Mouse (Mus musculus): ENCODE measurements around the gene Oas1d.
"Not testable (repeated sequence)": the region's sequence is repeated elsewhere in the genome, so short reads cannot be mapped to it uniquely, and the experiment has no call there.

Gene Oas1d

GRCm38 (mm10) chr5:120906791-120907733 is 7.3 kb upstream of the Oas1d start, which contains the start of gene Oas1a:
TSS of gene Oas1a (minus strand) at chr5:120907521.
- DNase-seq = not testable (repeated sequence)

DNA sequence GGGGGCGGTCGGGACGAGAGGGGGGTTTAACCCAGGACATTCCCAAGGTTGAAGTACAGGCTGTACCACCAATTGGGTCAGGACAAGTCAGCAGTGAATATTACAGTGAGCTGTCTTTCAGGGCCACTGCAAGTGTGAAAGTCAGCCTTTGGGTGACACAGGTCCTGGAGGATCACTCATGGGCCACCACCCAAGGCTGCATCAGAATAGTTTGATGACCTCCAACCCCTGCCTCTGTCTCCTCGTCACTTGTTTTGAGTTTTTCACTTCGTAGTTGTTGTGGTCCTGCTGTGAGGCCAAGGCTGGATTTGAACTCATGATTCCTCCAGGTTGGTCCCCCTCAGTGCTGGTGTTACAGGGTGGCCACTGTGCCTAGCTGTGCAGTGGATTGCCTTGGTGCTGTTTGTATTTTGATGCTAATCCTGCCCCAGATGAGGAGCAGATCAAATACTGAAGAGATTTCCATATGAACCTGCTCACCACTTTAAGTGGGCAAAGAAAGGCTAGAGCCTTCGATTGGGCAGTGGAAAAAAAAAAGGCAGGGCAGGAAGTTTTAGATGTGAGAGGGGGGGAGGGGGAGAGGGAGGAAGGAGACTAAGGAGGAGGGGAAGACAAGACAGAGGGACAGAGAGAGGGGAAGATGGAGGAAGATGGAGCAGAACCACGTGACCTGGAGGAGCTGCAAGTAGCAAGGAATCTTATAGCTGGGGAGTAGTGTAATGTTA is 6.0 kb upstream of the Oas1d start:
- DNase-seq = no peak

GRCm38 (mm10) chr5:120919156-120919935 is 5.0 kb downstream of the Oas1d start:
- not testable (repeated sequence) for DNase-seq

- DNase-seq = no peak
Observed at GRCm38 (mm10) chr5:120920296-120920695, 6.0 kb downstream of the Oas1d start.

DNA sequence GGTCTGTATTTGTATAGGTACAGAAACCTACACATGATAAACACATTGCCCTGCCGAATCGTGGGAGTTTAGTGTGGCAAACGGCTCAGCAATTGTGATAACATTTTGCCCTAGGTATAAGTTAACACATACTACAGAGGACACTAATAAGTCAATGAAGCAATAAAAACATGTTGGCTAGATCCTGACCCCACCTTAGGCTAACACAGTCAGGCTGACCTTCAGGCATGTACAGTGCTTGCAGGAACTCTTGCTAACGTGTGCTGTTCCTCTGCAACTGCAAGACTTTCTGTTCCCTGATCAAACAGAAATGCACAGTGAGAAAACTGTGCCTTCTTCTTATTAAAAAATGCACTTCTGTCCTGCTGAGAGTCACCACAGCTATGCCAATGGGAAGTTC is 9.6 kb downstream of the Oas1d start:
- no peak for DNase-seq

DNA sequence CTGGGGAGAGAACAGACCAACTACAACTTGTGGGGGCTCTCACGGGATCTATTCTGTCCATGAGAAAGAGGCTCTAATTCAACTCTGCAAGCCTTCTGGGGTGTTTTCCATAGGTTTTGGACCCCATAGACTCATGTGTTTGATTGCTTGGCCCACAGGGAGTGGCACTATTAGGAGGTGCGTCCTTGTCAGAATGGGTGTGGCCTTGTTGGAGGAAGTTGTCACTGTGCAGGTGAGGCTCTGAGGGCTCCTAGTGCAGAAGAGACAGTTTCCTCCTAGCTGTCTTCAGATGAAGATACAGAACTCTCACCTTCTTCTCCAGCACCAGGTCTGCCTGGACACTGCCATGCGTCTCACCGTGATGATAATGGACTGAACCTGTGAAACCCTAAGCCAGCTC is 10.2 kb downstream of the Oas1d start:
- DNase-seq = not testable (repeated sequence)

GRCm38 (mm10) chr5:120926311-120926710 is 12.0 kb downstream of the Oas1d start:
- DNase-seq = not testable (repeated sequence)

- DNase-seq = no peak
Observed at GRCm38 (mm10) chr5:120927036-120927435, 12.7 kb downstream of the Oas1d start.

DNA sequence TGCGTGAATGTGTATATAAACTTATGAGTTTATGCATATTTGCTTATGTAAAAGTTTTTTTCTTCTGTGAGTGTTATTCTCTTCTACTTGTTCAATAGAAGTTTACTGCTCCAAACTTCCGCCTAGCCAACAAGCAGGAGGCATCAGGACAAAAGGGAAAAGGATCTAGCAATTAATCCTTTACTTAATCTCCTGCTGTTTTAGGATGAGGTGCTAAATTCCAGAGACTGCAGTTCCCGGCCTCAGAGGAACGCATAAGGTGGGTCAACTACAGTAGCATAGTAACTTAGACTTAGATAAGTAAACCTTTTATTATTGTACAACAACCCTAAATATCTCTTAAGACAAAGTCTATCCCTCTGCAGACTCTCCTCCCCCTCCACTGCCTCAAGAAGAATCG is 19.6 kb downstream of the Oas1d start:
- DNase-seq = no peak

DNA sequence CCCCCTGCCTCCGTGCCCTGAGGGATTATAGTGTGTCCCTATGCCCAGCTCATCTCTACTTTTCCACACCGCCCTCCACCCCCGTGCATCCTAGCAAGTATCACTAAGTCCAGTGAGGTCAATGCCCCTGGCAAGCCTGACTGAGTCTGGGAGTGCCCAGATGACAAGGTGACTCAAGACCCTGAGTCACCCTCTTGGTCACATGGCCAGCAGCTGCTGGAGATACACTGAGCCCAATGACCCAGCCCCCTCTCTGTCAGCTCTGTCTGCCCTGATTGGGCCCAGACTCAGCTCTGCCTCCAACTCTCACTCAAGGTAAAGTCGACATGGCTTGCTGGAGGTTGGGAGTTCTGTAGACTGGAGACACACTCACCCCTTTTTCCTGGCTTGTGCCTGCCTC is 23.5 kb downstream of the Oas1d start:
- DNase-seq = no peak

DNA sequence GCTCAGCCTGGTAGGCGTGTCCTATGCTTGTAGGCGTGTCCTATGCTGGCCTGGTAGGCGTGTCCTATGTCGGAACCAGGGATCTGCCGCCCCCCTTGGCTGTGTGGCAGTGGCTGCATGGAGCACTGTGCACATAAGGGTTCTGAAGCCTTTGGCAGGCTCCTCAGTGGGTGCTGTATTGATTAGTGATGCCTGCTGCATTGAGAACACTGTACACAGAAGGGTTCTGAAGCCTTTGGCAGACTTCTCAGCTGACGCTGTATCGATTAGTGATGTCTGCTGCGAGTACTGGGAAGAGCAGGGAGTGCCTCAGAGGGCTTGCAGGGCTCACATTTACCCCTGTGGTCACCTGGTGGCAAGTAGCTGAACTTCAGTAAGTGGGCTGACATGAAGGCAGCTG is 24.2 kb downstream of the Oas1d start:
- DNase-seq = no peak

DNA sequence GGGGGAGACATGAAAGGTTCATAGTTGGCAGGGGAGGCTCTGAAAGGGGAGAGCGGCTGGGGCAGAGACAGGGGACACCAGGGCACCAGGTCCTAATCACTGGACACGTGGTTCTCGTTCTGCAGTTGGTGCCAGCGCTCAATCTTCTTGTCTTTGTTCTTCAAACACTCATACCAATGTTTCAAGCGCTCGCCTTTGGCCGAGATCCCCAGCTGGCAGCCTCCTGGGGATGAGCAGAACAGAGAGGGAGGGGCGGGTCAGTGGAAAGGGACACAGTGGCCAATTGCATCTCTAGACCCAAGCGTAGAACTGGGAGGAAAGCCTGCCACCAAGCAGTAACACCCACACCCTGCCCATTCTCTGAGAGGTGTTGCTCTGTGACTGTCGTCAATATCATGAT is 27.7 kb downstream of the Oas1d start:
- peak; percentile 32 for DNase-seq

GRCm38 (mm10) chr5:120952242-120952770 is 38.0 kb downstream of the Oas1d start:
- no peak for DNase-seq

DNA sequence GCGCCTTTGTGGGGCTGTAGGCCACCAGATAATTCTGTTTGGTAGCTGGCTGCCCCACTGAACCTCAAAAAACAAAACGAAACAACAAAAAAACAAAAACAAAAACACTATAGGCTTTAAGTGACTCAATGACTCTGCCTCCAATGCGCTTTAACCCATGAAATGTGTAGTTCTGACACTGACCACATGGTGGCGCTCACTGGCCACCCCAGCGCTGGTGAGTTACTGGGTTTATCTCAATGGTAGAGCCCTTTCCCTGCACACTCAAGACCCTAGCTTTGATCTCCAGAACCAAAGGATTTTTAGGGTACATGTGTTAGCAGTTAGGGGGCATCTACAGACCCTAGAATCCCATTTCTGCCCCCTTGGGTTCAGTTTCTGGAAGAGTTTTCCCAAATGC is 39.6 kb downstream of the Oas1d start:
- no peak for DNase-seq

- DNase-seq = no peak
Observed at GRCm38 (mm10) chr5:120961004-120961403, 46.7 kb downstream of the Oas1d start.

GRCm38 (mm10) chr5:120966156-120966555 is 51.8 kb downstream of the Oas1d start:
- DNase-seq = no peak

DNA sequence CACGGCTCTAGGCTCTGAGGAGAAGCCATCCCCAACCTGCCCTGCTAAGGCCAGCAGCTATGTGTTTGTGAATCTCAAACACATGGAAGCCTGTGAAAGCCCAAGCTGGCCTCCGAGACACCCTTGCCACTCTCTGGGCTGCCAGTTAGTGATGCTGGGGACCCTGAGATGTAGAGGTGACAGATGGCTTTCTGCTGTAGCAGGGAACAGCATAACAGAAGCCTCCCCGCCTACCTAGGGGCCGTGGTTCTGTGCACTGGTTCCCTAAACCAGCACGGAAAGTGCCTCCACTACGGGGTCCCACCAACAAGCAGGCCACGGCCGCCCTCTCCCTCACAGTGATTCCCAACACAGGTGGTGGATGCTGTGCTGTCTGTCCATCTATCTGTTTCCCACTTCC is 52.6 kb downstream of the Oas1d start:
- no peak for DNase-seq

GRCm38 (mm10) chr5:120967355-120968133 is 53.2 kb downstream of the Oas1d start:
- no peak for DNase-seq

DNA sequence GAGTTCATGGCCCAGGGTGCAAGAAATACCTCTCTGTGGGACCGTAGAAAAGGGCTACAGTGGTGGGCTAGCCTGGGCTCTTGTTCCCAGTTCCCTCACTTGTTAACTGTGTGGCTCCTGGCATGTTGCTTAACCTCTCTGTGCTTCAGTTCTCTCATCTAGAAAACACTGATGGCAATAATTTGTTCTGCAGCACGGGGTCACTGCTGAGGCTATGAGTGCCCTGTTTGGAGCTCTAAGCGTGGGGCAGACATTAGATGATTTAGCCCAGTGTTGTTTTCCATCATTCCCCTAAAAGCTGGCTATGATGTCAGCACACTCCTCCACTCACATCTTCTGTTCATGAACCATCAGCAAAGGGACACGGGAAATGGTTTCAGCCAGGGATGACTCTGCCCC is 53.8 kb downstream of the Oas1d start:
- DNase-seq = no peak

- no peak for DNase-seq
Observed at GRCm38 (mm10) chr5:120968799-120969198, 54.5 kb downstream of the Oas1d start.

GRCm38 (mm10) chr5:120969703-120970102 is 55.4 kb downstream of the Oas1d start:
- DNase-seq = no peak
